Mouse (Mus musculus) retina, adult 2 months (tissue): ENCODE results near the gene Lhfpl4.
A peak's percentile ranks its signal among the peaks of the same experiment; 100 is the strongest.

ENCODE experiments used
- DNase-seq: peaks from one replicate; pipeline ENCODE4 v3.0.0-alpha.2; 2012; ENCODE audit warnings: low read depth, low spot score

The Lhfpl4 gene

GRCm38 (mm10) chr6:113194841-113195595 lies at the start of gene Lhfpl4:
Gene Lhfpl4 (minus strand): TSS chr6:113195384.
- DNase-seq: peak; percentile 62

- no peak for DNase-seq
Measured at GRCm38 (mm10) chr6:113242753-113243152, 47.6 kb upstream of the Lhfpl4 start.

- no peak for DNase-seq
Measured at GRCm38 (mm10) chr6:113238442-113238841, 43.3 kb upstream of the Lhfpl4 start.

- peak; percentile 96 for DNase-seq
Measured at GRCm38 (mm10) chr6:113237542-113238270, 42.5 kb upstream of the Lhfpl4 start, which contains the start of gene Mtmr14. Gene Mtmr14 (plus strand): TSS chr6:113237843.

GRCm38 (mm10) chr6:113235141-113235540 lies 40.0 kb upstream of the Lhfpl4 start:
- no peak for DNase-seq

- no peak for DNase-seq
Measured at GRCm38 (mm10) chr6:113226705-113227104, 31.5 kb upstream of the Lhfpl4 start.

- DNase-seq: no peak
Measured at GRCm38 (mm10) chr6:113225798-113226197, 30.6 kb upstream of the Lhfpl4 start.

- no peak for DNase-seq
Measured at GRCm38 (mm10) chr6:113216280-113216679, 21.1 kb upstream of the Lhfpl4 start.

- no peak for DNase-seq
Measured at GRCm38 (mm10) chr6:113195596-113195992, 410 bp upstream of the Lhfpl4 start.

- no peak for DNase-seq
Measured at GRCm38 (mm10) chr6:113194517-113194840, 705 bp downstream of the Lhfpl4 start.

- no peak for DNase-seq
Measured at GRCm38 (mm10) chr6:113193765-113194460, 1.3 kb downstream of the Lhfpl4 start.

- DNase-seq: no peak
Measured at GRCm38 (mm10) chr6:113184866-113185525, 10.2 kb downstream of the Lhfpl4 start.

- no peak for DNase-seq
Measured at GRCm38 (mm10) chr6:113184163-113184562, 11.0 kb downstream of the Lhfpl4 start.

- no peak for DNase-seq
Measured at GRCm38 (mm10) chr6:113179195-113179733, 15.9 kb downstream of the Lhfpl4 start.

GRCm38 (mm10) chr6:113178286-113179194 lies 16.6 kb downstream of the Lhfpl4 start:
- DNase-seq: no peak

GRCm38 (mm10) chr6:113176613-113177012 lies 18.6 kb downstream of the Lhfpl4 start:
- DNase-seq: no peak

- no peak for DNase-seq
Measured at GRCm38 (mm10) chr6:113175469-113175868, 19.7 kb downstream of the Lhfpl4 start.

- peak; percentile 40 for DNase-seq
Measured at GRCm38 (mm10) chr6:113172568-113172967, 22.6 kb downstream of the Lhfpl4 start.

GRCm38 (mm10) chr6:113172011-113172410 lies 23.2 kb downstream of the Lhfpl4 start:
- DNase-seq: no peak

- no peak for DNase-seq
Measured at GRCm38 (mm10) chr6:113170651-113171050, 24.5 kb downstream of the Lhfpl4 start.
